In the genomic region with DNA sequence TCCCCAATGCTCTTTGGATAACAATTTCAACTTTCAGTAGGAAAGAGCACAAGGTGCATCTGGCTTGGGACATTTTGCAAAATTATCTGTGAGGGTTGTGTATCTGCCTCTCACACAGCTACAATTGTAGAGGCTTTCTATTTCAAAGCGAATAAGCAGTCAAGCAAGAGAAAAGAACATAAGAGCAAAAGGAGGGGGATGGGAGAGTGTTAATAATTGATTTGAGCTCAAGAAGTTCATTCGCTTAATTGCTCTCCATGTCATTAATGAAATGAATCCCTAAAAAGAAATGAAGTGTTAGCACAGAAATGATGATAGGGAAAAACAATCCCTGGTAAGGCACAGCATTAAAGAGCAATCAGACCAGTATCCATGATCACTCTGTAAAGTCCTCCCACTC, we compare ENCODE assay signal across 17 mouse cellular contexts.
A peak's percentile ranks its signal among the peaks of the same experiment; 100 is the strongest.
DNase-seq lines count a peak whose midpoint lies in the region; ATAC-seq lines count a peak whose summit lies in the region.
"Had no signal": no experiment of that assay in that cellular context is flagged by ENCODE, and none has a peak within 500 bp of the region (broad histone marks: within the 10 kb centered on the region; RNA-seq: fewer than 3 reads in every experiment).

No protein-coding gene starts in this region.

- H3K4me1 ChIP-seq in neural tube, embryonic 14.5 days (ENCODE audit: control insufficient read depth, insufficient read depth, low read length), result no peaks in the 10 kb centered on the region
- no peaks in the 10 kb centered on the region for H3K4me1 ChIP-seq in neural tube, embryonic 15.5 days
- H3K4me1 ChIP-seq: embryonic facial prominence, embryonic 12.5 days; heart, embryonic 12.5 days; hindbrain, embryonic 15.5 days had no signal

- no peaks in the 10 kb centered on the region for H3K36me3 ChIP-seq in neural tube, embryonic 14.5 days (ENCODE audit: control insufficient read depth, insufficient read depth, low read length)
- H3K36me3 ChIP-seq in neural tube, embryonic 15.5 days, result no peaks in the 10 kb centered on the region
- H3K36me3 ChIP-seq: embryonic facial prominence, embryonic 12.5 days; heart, embryonic 12.5 days; hindbrain, embryonic 15.5 days had no signal

- 58% methylated on average over 2 of the region's 2 CpGs for WGBS in neural tube, embryonic 14.5 days
- WGBS in neural tube, embryonic 15.5 days, result 48% methylated on average over 2 of the region's 2 CpGs

- intact Hi-C loops in heart, postnatal 10 days (cut with DNase I), result no loop called here

- H3K9me3 ChIP-seq in neural tube, embryonic 14.5 days (ENCODE audit: control insufficient read depth, low read length), result no peaks in the 10 kb centered on the region
- H3K9me3 ChIP-seq in neural tube, embryonic 15.5 days (replicated peaks), result no peaks in the 10 kb centered on the region
- H3K9me3 ChIP-seq: embryonic facial prominence, embryonic 12.5 days; heart, embryonic 12.5 days; hindbrain, embryonic 15.5 days had no signal

- no peak overlapping the region for H3K4me2 ChIP-seq in neural tube, embryonic 14.5 days (ENCODE audit: low read depth, low read length)
- H3K4me2 ChIP-seq in neural tube, embryonic 15.5 days, result no peak overlapping the region
- H3K4me2 ChIP-seq: embryonic facial prominence, embryonic 12.5 days; heart, embryonic 12.5 days; hindbrain, embryonic 15.5 days had no signal

- H3K4me3 ChIP-seq in neural tube, embryonic 14.5 days (ENCODE audit: low read depth, low read length), result no peak overlapping the region
- H3K4me3 ChIP-seq in neural tube, embryonic 15.5 days (replicated peaks), result no peak overlapping the region
- H3K4me3 ChIP-seq: embryonic facial prominence, embryonic 12.5 days; heart, embryonic 12.5 days; hindbrain, embryonic 15.5 days had no signal

- no peak overlapping the region for H3K9ac ChIP-seq in neural tube, embryonic 14.5 days (replicated peaks; ENCODE audit: low read depth, low read length)
- H3K9ac ChIP-seq in neural tube, embryonic 15.5 days (replicated peaks), result no peak overlapping the region
- H3K9ac ChIP-seq: embryonic facial prominence, embryonic 12.5 days; heart, embryonic 12.5 days; hindbrain, embryonic 15.5 days had no signal

- ATAC-seq in neural tube, embryonic 14.5 days (ENCODE audit: low read depth), result peak; percentile 61; the same call in 1 of the 2 replicates
- ATAC-seq in neural tube, embryonic 15.5 days (ENCODE audit: low FRiP score), result no peak
- ATAC-seq: forebrain, embryonic 16.5 days had no signal

- peak; percentile 30 for DNase-seq in heart, adult 11 months
- DNase-seq in heart, postnatal 10 days, result no peak
- DNase-seq in kidney, adult 9 months, result peak; percentile 80
- DNase-seq in kidney, adult 18-20 months, result no peak
- DNase-seq in layer of hippocampus, adult 9-10 months (ENCODE audit: low spot score), result no peak
- DNase-seq: adrenal gland, postnatal 10 days; cerebellum, adult 11-12 months; cerebellum, adult 9-10 months; cerebellum, postnatal 25 days; gastrocnemius, postnatal 14 days; heart, postnatal 36 days had no signal

- no peaks in the 10 kb centered on the region for H3K27me3 ChIP-seq in neural tube, embryonic 14.5 days (ENCODE audit: control insufficient read depth, insufficient read depth, low read length)
- H3K27me3 ChIP-seq in neural tube, embryonic 15.5 days (replicated peaks), result no peaks in the 10 kb centered on the region
- H3K27me3 ChIP-seq: embryonic facial prominence, embryonic 12.5 days; heart, embryonic 12.5 days; hindbrain, embryonic 15.5 days had no signal

- no peak overlapping the region for H3K27ac ChIP-seq in neural tube, embryonic 14.5 days (ENCODE audit: low read depth, low read length)
- no peak overlapping the region for H3K27ac ChIP-seq in neural tube, embryonic 15.5 days (replicated peaks)
- H3K27ac ChIP-seq: embryonic facial prominence, embryonic 12.5 days; hindbrain, embryonic 15.5 days had no signal

Comparison
In these comparisons a context has a peak if more than half of its experiments do, and no peak if none do; other contexts are left out.
1. DNase-seq: peak in heart, adult 11 months (single experiment) and kidney, adult 9 months (single experiment); none in heart, postnatal 10 days (0 of 2), kidney, adult 18-20 months (single experiment) and layer of hippocampus, adult 9-10 months (single experiment).